Comparison of ENCODE assay signal across 8 mouse cellular contexts in the genomic region with DNA sequence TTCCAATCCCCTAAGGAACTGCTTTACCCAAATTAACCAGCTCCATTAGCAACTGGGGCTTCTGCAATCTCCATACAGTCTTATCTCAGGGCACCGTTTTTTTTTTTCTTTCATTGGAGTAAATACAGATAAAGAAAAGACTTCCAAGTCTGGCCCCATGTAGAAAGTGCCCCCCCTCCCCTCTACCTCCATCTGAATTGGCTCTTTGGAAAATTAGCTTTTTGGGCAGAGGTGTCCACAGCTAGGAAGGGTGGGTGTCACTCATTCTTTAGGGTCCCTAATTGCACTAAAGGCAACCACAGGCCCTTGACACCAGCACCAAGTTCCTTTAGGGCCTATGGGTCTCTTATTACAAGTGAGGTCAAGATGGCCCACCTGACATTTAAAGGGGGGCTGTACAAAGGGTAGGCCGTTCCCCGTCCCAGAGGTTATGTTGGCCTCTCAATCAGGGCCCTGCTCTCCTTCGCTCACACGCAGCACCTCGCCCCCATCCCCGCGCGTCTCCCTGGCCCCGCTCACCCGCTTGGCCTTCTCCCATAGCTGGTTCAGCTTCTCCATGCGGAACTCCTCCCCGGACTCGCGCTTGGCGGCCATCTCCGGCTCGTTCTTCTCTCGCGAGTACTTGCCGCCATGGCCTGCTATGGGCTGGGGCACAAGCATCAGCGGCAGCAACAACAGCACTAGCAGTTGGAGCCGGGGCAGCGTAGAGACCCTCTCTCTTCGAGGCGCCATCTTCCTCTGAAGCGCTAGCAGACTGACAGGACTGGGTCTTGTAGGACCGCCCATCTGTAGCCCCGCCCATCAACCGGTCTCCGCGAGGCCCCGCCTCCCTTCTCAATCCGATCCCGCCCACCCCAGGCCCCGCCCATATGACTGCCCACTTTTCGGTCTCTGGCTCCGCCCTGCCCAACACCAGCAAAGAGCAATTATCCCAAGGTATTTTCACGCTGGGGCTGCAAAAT. TPM values are rescaled to one million over a fixed set of nuclear protein-coding genes. Genes with fewer than 3 reads are reported as not detected.
DNase-seq lines count a peak whose midpoint lies in the region; ATAC-seq and TF ChIP-seq lines count a peak whose summit lies in the region.

A gene (minus strand): TSS at position 807 of the 962 bp plus-strand sequence.

- H3K27me3 ChIP-seq in embryonic facial prominence, embryonic 15.5 days = no peaks in the 10 kb centered on the region
- H3K27me3 ChIP-seq in limb, embryonic 14.5 days (ENCODE audit: control insufficient read depth, insufficient read depth, low read length) = no peaks in the 10 kb centered on the region
- H3K27me3 ChIP-seq in midbrain, postnatal 0 days (ENCODE audit: insufficient read depth, low read length) = no peaks in the 10 kb centered on the region

- H3K4me2 ChIP-seq in embryonic facial prominence, embryonic 15.5 days (replicated peaks) = peak within 1 kb of the TSS; percentile 72
- H3K4me2 ChIP-seq in limb, embryonic 14.5 days (replicated peaks; ENCODE audit: low read depth, low read length, severe bottlenecking) = peak within 1 kb of the TSS; percentile 65
- peak within 1 kb of the TSS; percentile 62 for H3K4me2 ChIP-seq in midbrain, postnatal 0 days (ENCODE audit: low read depth, low read length, poor library complexity, severe bottlenecking)

- TF ChIP-seq CTCF in bone marrow, adult 2 months (IDR thresholded peaks at IDR 0.05; ENCODE audit: control insufficient read depth, insufficient read depth, low read length) = no peak
- TF ChIP-seq CTCF in midbrain, postnatal 0 days (IDR thresholded peaks at IDR 0.05) = no peak

- no peaks in the 10 kb centered on the region for H3K9me3 ChIP-seq in embryonic facial prominence, embryonic 15.5 days (replicated peaks)
- H3K9me3 ChIP-seq in limb, embryonic 14.5 days (ENCODE audit: control insufficient read depth, low read length) = no peaks in the 10 kb centered on the region
- no peaks in the 10 kb centered on the region for H3K9me3 ChIP-seq in midbrain, postnatal 0 days (ENCODE audit: low read length)

- peak within 1 kb of the TSS; percentile 85 for H3K4me3 ChIP-seq in bone marrow, adult 2 months (replicated peaks; ENCODE audit: control insufficient read depth, low read depth, low read length)
- peak within 1 kb of the TSS; percentile 84 for H3K4me3 ChIP-seq in embryonic facial prominence, embryonic 15.5 days (replicated peaks)
- peak within 1 kb of the TSS; percentile 70 for H3K4me3 ChIP-seq in limb, embryonic 14.5 days (replicated peaks; ENCODE audit: low read length)
- H3K4me3 ChIP-seq in midbrain, postnatal 0 days (ENCODE audit: low read depth, low read length) = peak within 1 kb of the TSS; percentile 67

- under 1% methylated on average over 39 of the region's 39 CpGs for WGBS in bone marrow, adult 2 months
- WGBS in embryonic facial prominence, embryonic 15.5 days = under 1% methylated on average over 39 of the region's 39 CpGs
- 1% methylated on average over 39 of the region's 39 CpGs for WGBS in limb, embryonic 14.5 days
- 1% methylated on average over 39 of the region's 39 CpGs for WGBS in midbrain, postnatal 0 days

- peak; percentile 93 for ATAC-seq in embryonic facial prominence, embryonic 15.5 days (ENCODE audit: insufficient number of reproducible peaks, low FRiP score, low TSS enrichment, low read depth)
- ATAC-seq in limb, embryonic 14.5 days (ENCODE audit: low FRiP score, low read depth) = peak; percentile 97
- peak; percentile 94 for ATAC-seq in midbrain, postnatal 0 days (ENCODE audit: low FRiP score)

- peak; percentile 75 for DNase-seq in 416B (ENCODE audit: low read depth)
- DNase-seq in heart, adult 8-10 months (ENCODE audit: low spot score) = peak; percentile 86
- peak; percentile 85 for DNase-seq in kidney, adult 9 months
- peak; percentile 95 for DNase-seq in limb, embryonic 14.5 days (ENCODE audit: low spot score)
- peak; percentile 96 for DNase-seq in midbrain, postnatal 0 days (ENCODE audit: low spot score)
- DNase-seq in spleen, postnatal 14 days (ENCODE audit: low spot score in 2 of 2) = peak; percentile 81 to 84

- H3K4me1 ChIP-seq in bone marrow, adult 2 months (ENCODE audit: control insufficient read depth, insufficient read depth, low read length) = peaks cover 6% of the 10 kb centered on the region
- H3K4me1 ChIP-seq in embryonic facial prominence, embryonic 15.5 days = peaks cover 26% of the 10 kb centered on the region
- H3K4me1 ChIP-seq in limb, embryonic 14.5 days (ENCODE audit: control insufficient read depth, insufficient read depth, low read length) = peaks cover 17% of the 10 kb centered on the region
- H3K4me1 ChIP-seq in midbrain, postnatal 0 days (ENCODE audit: insufficient read depth, low read length) = peaks cover 14% of the 10 kb centered on the region

- peak within 1 kb of the TSS; percentile 11; the same call in 1 of the 2 replicates for H3K27ac ChIP-seq in bone marrow, adult 2 months (ENCODE audit: control insufficient read depth, insufficient read depth, low read depth, low read length, poor library complexity)
- peak within 1 kb of the TSS; percentile 76 for H3K27ac ChIP-seq in embryonic facial prominence, embryonic 15.5 days (replicated peaks)
- 0 out of 2 replicates have a peak within 1 kb of the TSS, but pooled peaks have one; percentile 28 for H3K27ac ChIP-seq in limb, embryonic 14.5 days (replicated peaks; ENCODE audit: low read depth, low read length)
- peak within 1 kb of the TSS; percentile 83 for H3K27ac ChIP-seq in midbrain, postnatal 0 days (ENCODE audit: low read depth, low read length)

- peak; percentile 87 for TF ChIP-seq POLR2A in bone marrow, adult 2 months (IDR thresholded peaks at IDR 0.05; ENCODE audit: borderline replicate concordance, control insufficient read depth, low read depth, low read length)
- peak; percentile 83; the same call in 1 of the 2 replicates for TF ChIP-seq POLR2A in limb, embryonic 14.5 days (IDR thresholded peaks at IDR 0.05; ENCODE audit: borderline replicate concordance, extremely low read depth, insufficient read depth, insufficient read length)

- peaks cover 22% of the 10 kb centered on the region for H3K36me3 ChIP-seq in embryonic facial prominence, embryonic 15.5 days
- peaks cover 21% of the 10 kb centered on the region for H3K36me3 ChIP-seq in limb, embryonic 14.5 days (ENCODE audit: control insufficient read depth, insufficient read depth, low read length)
- peaks cover 22% of the 10 kb centered on the region for H3K36me3 ChIP-seq in midbrain, postnatal 0 days (ENCODE audit: insufficient read depth, low read length)

- peak within 1 kb of the TSS; percentile 63 for H3K9ac ChIP-seq in embryonic facial prominence, embryonic 15.5 days
- H3K9ac ChIP-seq in limb, embryonic 14.5 days (ENCODE audit: low read depth, low read length, severe bottlenecking) = peak within 1 kb of the TSS; percentile 77
- peak within 1 kb of the TSS; percentile 81 for H3K9ac ChIP-seq in midbrain, postnatal 0 days (replicated peaks; ENCODE audit: low read length, poor library complexity, severe bottlenecking)

RNA-seq across cellular contexts. Expression of the gene that starts here (rescaled TPM):
- polyA plus RNA-seq in bone marrow, adult 2 months (2011; ENCODE audit: insufficient read depth, insufficient read length, low replicate concordance, missing spikeins) = 17.8 and 21.7 TPM in 2 replicates
- 127 and 132 TPM in 2 replicates for polyA plus RNA-seq in embryonic facial prominence, embryonic 15.5 days (2015; fragmentation: Nextera tagmentation; extraction: Ambion mirVana)
- total RNA-seq in heart, adult 8-10 months (2022) = 10 to 100 TPM; 40.6 to 55.8 (median 48.3) TPM
- 43.5 and 59.5 TPM in 2 replicates for polyA plus RNA-seq in limb, embryonic 14.5 days (2012; rRNA removed)
- polyA plus RNA-seq in limb, embryonic 14.5 days (2014; fragmentation: Nextera tagmentation; extraction: Ambion mirVana) = 137 and 153 TPM in 2 replicates
- total RNA-seq in midbrain, postnatal 0 days (2014; rRNA removed) = 78.9 and 89.1 TPM in 2 replicates
- 177 and 189 TPM in 2 replicates for polyA plus RNA-seq in midbrain, postnatal 0 days (2015; fragmentation: Nextera tagmentation; extraction: Ambion mirVana)

Comparison
In these comparisons a context has a peak if more than half of its experiments do, and no peak if none do; other contexts are left out.
1. Peak in every context shown above with its lines: DNase-seq, ATAC-seq, H3K4me3 ChIP-seq and H3K27ac ChIP-seq.
2. H3K27ac ChIP-seq: peak in every context shown above with its lines; median percentile 83 in midbrain, postnatal 0 days; 76 in embryonic facial prominence, embryonic 15.5 days; 28 in limb, embryonic 14.5 days; 11 in bone marrow, adult 2 months.